Mouse (Mus musculus): ENCODE measurements around the gene Ints11. TPM values are rescaled to one million over a fixed set of nuclear protein-coding genes. Genes with fewer than 3 reads are reported as not detected.

Gene Ints11
- polyA plus RNA-seq (2014; fragmentation: Nextera tagmentation; extraction: Ambion mirVana), result 102 and 103 TPM in 2 replicates

DNA sequence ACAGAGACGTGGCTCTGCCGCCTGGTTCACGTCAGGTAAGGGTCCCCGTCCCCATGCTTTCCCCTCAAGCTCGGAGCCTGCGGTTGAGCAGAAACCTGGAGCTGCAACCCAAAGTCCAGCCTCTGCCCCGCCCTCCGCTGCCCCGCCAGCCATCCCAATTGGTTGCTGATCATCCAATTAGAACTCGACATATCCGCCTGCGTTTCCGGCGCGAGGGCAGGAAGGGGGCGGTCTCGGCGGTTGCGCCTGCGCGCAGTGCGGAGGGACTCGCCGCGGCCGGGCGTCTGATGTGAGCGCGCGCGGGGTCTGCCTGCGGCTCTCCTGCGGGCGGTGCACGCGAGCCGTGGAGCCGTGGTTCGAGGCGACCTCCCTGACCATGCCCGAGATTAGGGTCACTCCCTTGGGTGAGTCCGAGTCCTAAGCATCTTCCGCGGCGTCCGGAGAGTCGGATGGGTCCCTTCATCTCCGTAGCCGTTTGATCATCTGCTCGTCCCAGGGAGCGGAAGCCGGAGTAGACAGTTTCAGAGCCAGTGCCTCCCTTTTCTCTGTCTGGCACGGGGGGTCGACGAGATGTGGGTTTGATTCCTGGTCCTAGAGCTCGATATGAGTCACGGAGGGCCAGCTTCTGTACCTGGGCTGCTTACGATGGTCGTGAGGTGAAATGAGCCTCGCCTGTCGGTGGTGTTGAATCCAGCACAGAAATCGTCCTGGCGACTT is at the start of gene Ints11, which contains the start of gene Cptp:
TSS of gene Ints11 (plus strand) at position 230 of the 717 bp plus-strand sequence.
TSS of gene Cptp (minus strand) at position 124 of the 717 bp plus-strand sequence.
- peaks cover 13% of the 10 kb centered on the region for H3K36me3 ChIP-seq (ENCODE audit: control insufficient read depth, insufficient read depth, low read length)
- H3K9ac ChIP-seq (ENCODE audit: low read length), result peak within 1 kb of the TSS; percentile 88
- peak within 1 kb of the TSS; percentile 35; the same call in 1 of the 2 replicates for H3K27ac ChIP-seq (ENCODE audit: low read depth, low read length)
- H3K9me3 ChIP-seq (ENCODE audit: control insufficient read depth, low read length), result no peaks in the 10 kb centered on the region
- H3K4me1 ChIP-seq (ENCODE audit: control insufficient read depth, insufficient read depth, low read length), result peaks cover 11% of the 10 kb centered on the region
- under 1% methylated on average over 63 of the region's 63 CpGs for WGBS
- ATAC-seq (ENCODE audit: low FRiP score) (peak; percentile 97), DNase-seq (ENCODE audit: low spot score, missing footprints) (peak; percentile 99)
- peak within 1 kb of the TSS; percentile 81 for H3K4me3 ChIP-seq (ENCODE audit: low read depth, low read length)
- no peaks in the 10 kb centered on the region for H3K27me3 ChIP-seq (ENCODE audit: control insufficient read depth, insufficient read depth, low read length)
- H3K4me2 ChIP-seq, result peak within 1 kb of the TSS; percentile 98

DNA sequence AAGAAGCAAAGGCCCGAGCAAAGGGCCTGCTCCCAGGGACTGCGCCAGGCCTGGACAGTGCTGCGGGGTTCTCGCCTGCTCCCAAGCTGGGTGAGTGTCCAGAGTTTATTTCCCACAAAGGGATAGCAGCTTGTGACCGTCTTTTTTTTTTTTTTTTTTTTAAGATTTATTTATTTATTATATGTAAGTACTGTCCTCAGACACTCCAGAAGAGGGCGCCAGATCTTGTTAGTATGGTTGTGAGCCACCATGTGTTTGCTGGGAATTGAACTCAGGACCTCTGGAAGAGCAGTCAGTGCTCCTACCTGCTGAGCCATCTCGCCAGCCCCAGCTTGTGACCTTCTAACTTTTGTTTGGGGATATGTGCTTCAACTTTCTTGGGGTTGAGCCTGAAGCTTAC is 48.3 kb upstream of the Ints11 start:
- 90% methylated on average over 7 of the region's 7 CpGs for WGBS
- no peak overlapping the region for H3K4me2 ChIP-seq
- H3K27ac ChIP-seq (ENCODE audit: low read depth, low read length), result no peak overlapping the region
- H3K4me3 ChIP-seq (ENCODE audit: low read depth, low read length), result no peak overlapping the region
- no peaks in the 10 kb centered on the region for H3K9me3 ChIP-seq (ENCODE audit: control insufficient read depth, low read length)
- no peak overlapping the region for H3K9ac ChIP-seq (ENCODE audit: low read length)
- H3K36me3 ChIP-seq (ENCODE audit: control insufficient read depth, insufficient read depth, low read length), result peaks cover 55% of the 10 kb centered on the region
- H3K27me3 ChIP-seq (ENCODE audit: control insufficient read depth, insufficient read depth, low read length), result no peaks in the 10 kb centered on the region
- no peaks in the 10 kb centered on the region for H3K4me1 ChIP-seq (ENCODE audit: control insufficient read depth, insufficient read depth, low read length)
- DNase-seq (ENCODE audit: low spot score, missing footprints), result no peak
- ATAC-seq (ENCODE audit: low FRiP score), result no peak

GRCm38 (mm10) chr4:155823443-155823842 is 45.9 kb upstream of the Ints11 start:
- WGBS, result 97% methylated on average over 16 of the region's 16 CpGs
- H3K4me2 ChIP-seq, result no peak overlapping the region
- H3K36me3 ChIP-seq (ENCODE audit: control insufficient read depth, insufficient read depth, low read length), result peaks cover 48% of the 10 kb centered on the region
- ATAC-seq (ENCODE audit: low FRiP score) (no peak), DNase-seq (ENCODE audit: low spot score, missing footprints) (no peak)
- H3K27ac ChIP-seq (ENCODE audit: low read depth, low read length), result no peak overlapping the region
- no peak overlapping the region for H3K9ac ChIP-seq (ENCODE audit: low read length)
- H3K4me1 ChIP-seq (ENCODE audit: control insufficient read depth, insufficient read depth, low read length), result no peaks in the 10 kb centered on the region
- no peaks in the 10 kb centered on the region for H3K27me3 ChIP-seq (ENCODE audit: control insufficient read depth, insufficient read depth, low read length)
- H3K9me3 ChIP-seq (ENCODE audit: control insufficient read depth, low read length), result no peaks in the 10 kb centered on the region
- H3K4me3 ChIP-seq (ENCODE audit: low read depth, low read length), result no peak overlapping the region

- 94% methylated on average over 4 of the region's 4 CpGs for WGBS
- no peak overlapping the region for H3K9ac ChIP-seq (ENCODE audit: low read length)
- H3K27me3 ChIP-seq (ENCODE audit: control insufficient read depth, insufficient read depth, low read length), result no peaks in the 10 kb centered on the region
- H3K4me1 ChIP-seq (ENCODE audit: control insufficient read depth, insufficient read depth, low read length), result peaks cover 8% of the 10 kb centered on the region
- H3K4me3 ChIP-seq (ENCODE audit: low read depth, low read length), result no peak overlapping the region
- peaks cover 8% of the 10 kb centered on the region for H3K36me3 ChIP-seq (ENCODE audit: control insufficient read depth, insufficient read depth, low read length)
- no peak overlapping the region for H3K27ac ChIP-seq (ENCODE audit: low read depth, low read length)
- no peak overlapping the region for H3K4me2 ChIP-seq
- no peaks in the 10 kb centered on the region for H3K9me3 ChIP-seq (ENCODE audit: control insufficient read depth, low read length)
- ATAC-seq (ENCODE audit: low FRiP score) (no peak), DNase-seq (ENCODE audit: low spot score, missing footprints) (no peak)
Observed at GRCm38 (mm10) chr4:155829866-155830265, 39.5 kb upstream of the Ints11 start.

DNA sequence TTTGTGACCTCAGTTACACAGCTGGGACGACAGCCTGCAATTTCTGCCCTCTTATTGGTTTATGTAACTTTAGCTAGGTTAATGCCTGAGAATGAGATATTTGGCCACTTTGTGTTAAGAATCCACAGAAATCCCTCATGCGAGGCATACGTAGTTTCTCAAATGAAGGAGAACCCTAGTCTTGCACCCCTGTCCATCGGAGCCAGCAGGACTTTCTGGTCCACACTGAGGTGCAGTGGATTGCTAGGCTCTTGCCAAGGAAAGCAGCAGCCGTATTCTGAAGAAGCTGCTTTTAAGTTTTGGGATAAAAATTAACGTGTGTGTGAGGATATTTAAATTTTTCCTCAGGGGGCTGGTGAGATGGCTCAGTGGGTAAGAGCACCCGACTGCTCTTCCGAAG is 38.8 kb upstream of the Ints11 start:
- DNase-seq (ENCODE audit: low spot score, missing footprints) (no peak), ATAC-seq (ENCODE audit: low FRiP score) (no peak)
- Histone ChIP-seq H3K9me3 (ENCODE audit: control insufficient read depth, low read length) (no peaks in the 10 kb centered on the region), H3K4me2 (peak overlapping the region; percentile 96; the same call in 1 of the 2 replicates), H3K27me3 (ENCODE audit: control insufficient read depth, insufficient read depth, low read length) (no peaks in the 10 kb centered on the region), H3K4me1 (ENCODE audit: control insufficient read depth, insufficient read depth, low read length) (peaks cover 8% of the 10 kb centered on the region), H3K4me3 (ENCODE audit: low read depth, low read length) (peak overlapping the region; percentile 87; the same call in 1 of the 2 replicates), H3K36me3 (ENCODE audit: control insufficient read depth, insufficient read depth, low read length) (peaks cover 7% of the 10 kb centered on the region), H3K9ac (ENCODE audit: low read length) (no peak overlapping the region), H3K27ac (ENCODE audit: low read depth, low read length) (no peak overlapping the region)
- WGBS, result 63% methylated on average over 8 of the region's 8 CpGs

DNA sequence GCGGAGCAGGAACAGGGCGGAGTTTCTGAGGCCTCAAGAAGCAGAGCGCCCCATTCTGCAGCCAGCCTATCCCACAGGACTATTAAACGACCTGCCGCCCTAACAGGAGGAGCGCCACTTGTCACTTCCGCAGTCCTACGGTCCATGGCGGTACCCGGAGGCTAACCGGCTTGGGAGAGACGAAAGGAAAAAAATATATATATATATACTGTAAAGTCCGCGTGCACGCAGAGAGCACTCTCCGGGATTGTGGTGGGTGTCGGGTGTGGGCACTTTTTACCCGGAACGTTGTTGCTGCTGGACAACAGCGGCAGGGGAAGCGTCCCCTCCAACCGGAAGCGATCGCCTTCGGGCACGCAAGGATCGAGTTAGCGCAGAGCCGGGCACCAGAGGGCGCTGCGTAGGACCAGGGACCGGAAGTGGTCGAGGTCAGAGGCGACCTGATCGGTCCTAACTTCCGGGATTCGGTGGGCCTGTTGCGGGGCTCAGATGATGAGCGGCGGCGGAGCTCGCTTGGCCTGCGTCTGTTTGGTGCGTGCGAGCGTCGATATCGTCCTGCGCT is 38.1 kb upstream of the Ints11 start, which contains the start of gene Aurkaip1:
TSS of gene Aurkaip1 (plus strand) at position 68 of the 562 bp plus-strand sequence.
- Histone ChIP-seq H3K4me2 (peak within 1 kb of the TSS; percentile 96), H3K36me3 (ENCODE audit: control insufficient read depth, insufficient read depth, low read length) (peaks cover 7% of the 10 kb centered on the region; the same call in 1 of the 2 replicates)

DNA sequence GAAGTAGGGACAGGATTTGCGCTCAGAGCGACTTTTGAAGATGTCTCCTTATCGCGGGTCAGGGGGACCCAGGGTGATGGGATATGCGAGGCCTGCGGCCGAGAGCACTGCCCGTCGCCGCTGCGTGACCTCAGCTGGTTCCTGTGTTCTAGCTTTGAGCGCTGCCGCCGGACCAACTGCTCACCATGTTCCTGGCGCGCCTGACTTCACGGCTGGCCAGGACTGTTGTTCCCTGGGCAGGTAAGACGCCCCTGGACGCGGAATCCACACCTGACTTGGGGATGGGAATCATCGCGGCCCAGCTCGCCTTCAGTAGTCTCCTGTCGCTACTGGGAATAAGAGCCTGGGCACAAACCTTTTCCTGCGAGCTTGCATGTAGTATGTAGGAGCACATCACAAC is 37.5 kb upstream of the Ints11 start:
- H3K4me3 ChIP-seq (ENCODE audit: low read depth, low read length), result peak overlapping the region; percentile 87
- ATAC-seq (ENCODE audit: low FRiP score), result no peak; the same call in 1 of the 2 replicates
- H3K27me3 ChIP-seq (ENCODE audit: control insufficient read depth, insufficient read depth, low read length), result no peaks in the 10 kb centered on the region
- peak overlapping the region; percentile 90 for H3K9ac ChIP-seq (ENCODE audit: low read length)
- peak overlapping the region; percentile 58; the same call in 1 of the 2 replicates for H3K27ac ChIP-seq (ENCODE audit: low read depth, low read length)
- 2% methylated on average over 25 of the region's 25 CpGs for WGBS
- H3K9me3 ChIP-seq (ENCODE audit: control insufficient read depth, low read length), result no peaks in the 10 kb centered on the region
- H3K36me3 ChIP-seq (ENCODE audit: control insufficient read depth, insufficient read depth, low read length), result peaks cover 7% of the 10 kb centered on the region; the same call in 1 of the 2 replicates
- DNase-seq (ENCODE audit: low spot score, missing footprints), result no peak
- H3K4me1 ChIP-seq (ENCODE audit: control insufficient read depth, insufficient read depth, low read length), result peaks cover 8% of the 10 kb centered on the region
- H3K4me2 ChIP-seq, result peak overlapping the region; percentile 96

More for the DNA sequence above, 38.1 kb upstream of the Ints11 start, which contains the start of gene Aurkaip1:
- H3K27ac ChIP-seq (ENCODE audit: low read depth, low read length), result peak within 1 kb of the TSS; percentile 80
- under 1% methylated on average over 49 of the region's 49 CpGs for WGBS
- no peaks in the 10 kb centered on the region for H3K27me3 ChIP-seq (ENCODE audit: control insufficient read depth, insufficient read depth, low read length)
- no peaks in the 10 kb centered on the region for H3K9me3 ChIP-seq (ENCODE audit: control insufficient read depth, low read length)
- peak; percentile 100 for DNase-seq (ENCODE audit: low spot score, missing footprints)
- H3K4me1 ChIP-seq (ENCODE audit: control insufficient read depth, insufficient read depth, low read length), result peaks cover 8% of the 10 kb centered on the region
- H3K4me3 ChIP-seq (ENCODE audit: low read depth, low read length), result peak within 1 kb of the TSS; percentile 87
- peak; percentile 95 for ATAC-seq (ENCODE audit: low FRiP score)
- H3K9ac ChIP-seq (ENCODE audit: low read length), result peak within 1 kb of the TSS; percentile 90

GRCm38 (mm10) chr4:155832321-155832720 is 37.0 kb upstream of the Ints11 start:
- Histone ChIP-seq H3K9ac (ENCODE audit: low read length) (peak overlapping the region; percentile 90), H3K27ac (ENCODE audit: low read depth, low read length) (no peak overlapping the region), H3K4me1 (ENCODE audit: control insufficient read depth, insufficient read depth, low read length) (peaks cover 8% of the 10 kb centered on the region), H3K9me3 (ENCODE audit: control insufficient read depth, low read length) (no peaks in the 10 kb centered on the region), H3K27me3 (ENCODE audit: control insufficient read depth, insufficient read depth, low read length) (no peaks in the 10 kb centered on the region), H3K4me3 (ENCODE audit: low read depth, low read length) (peak overlapping the region; percentile 87), H3K36me3 (ENCODE audit: control insufficient read depth, insufficient read depth, low read length) (peaks cover 7% of the 10 kb centered on the region; the same call in 1 of the 2 replicates), H3K4me2 (peak overlapping the region; percentile 96)
- WGBS, result 55% methylated on average over 10 of the region's 10 CpGs
- ATAC-seq (ENCODE audit: low FRiP score), result no peak
- no peak for DNase-seq (ENCODE audit: low spot score, missing footprints)

- ATAC-seq (ENCODE audit: low FRiP score) (no peak), DNase-seq (ENCODE audit: low spot score, missing footprints) (no peak)
- H3K4me3 ChIP-seq (ENCODE audit: low read depth, low read length), result no peak overlapping the region
- peaks cover 8% of the 10 kb centered on the region for H3K4me1 ChIP-seq (ENCODE audit: control insufficient read depth, insufficient read depth, low read length)
- no peaks in the 10 kb centered on the region for H3K27me3 ChIP-seq (ENCODE audit: control insufficient read depth, insufficient read depth, low read length)
- 86% methylated on average over 4 of the region's 4 CpGs for WGBS
- H3K27ac ChIP-seq (ENCODE audit: low read depth, low read length), result no peak overlapping the region
- no peak overlapping the region for H3K9ac ChIP-seq (ENCODE audit: low read length)
- H3K4me2 ChIP-seq, result no peak overlapping the region
- H3K36me3 ChIP-seq (ENCODE audit: control insufficient read depth, insufficient read depth, low read length), result peaks cover 3% of the 10 kb centered on the region; the same call in 1 of the 2 replicates
- no peaks in the 10 kb centered on the region for H3K9me3 ChIP-seq (ENCODE audit: control insufficient read depth, low read length)
Observed at GRCm38 (mm10) chr4:155833234-155833633, 36.1 kb upstream of the Ints11 start.

All from midbrain, embryonic 11.5 days (tissue).